Mouse (Mus musculus) gastrocnemius, adult 8-10 months (tissue): ENCODE results near the gene H2afy. TPM values are rescaled to one million over a fixed set of nuclear protein-coding genes. Genes with fewer than 3 reads are reported as not detected.

Source experiments
- DNase-seq, 2 experiments: peaks; one replicate each; pipeline ENCODE4 v3.0.0; 2022; ENCODE audit warnings: low spot score in 2 of 2
- total RNA-seq, 4 experiments: library from RNA; stranded (reverse); gene quantifications; 2 replicates each; pipeline ENCODE4 v1.2.4; 2022

Gene H2afy
- total RNA-seq, result 10 to 100 TPM; 56.9 to 69.8 (median 60.2) TPM

GRCm38 (mm10) chr13:56136200-56136599, at the start of gene H2afy:
H2afy (minus strand) TSS chr13:56136361.
- DNase-seq, result no peak

- no peak for DNase-seq
Observed at GRCm38 (mm10) chr13:56183687-56184086, 47.5 kb upstream of the H2afy start.

GRCm38 (mm10) chr13:56181424-56181823, 45.3 kb upstream of the H2afy start:
- no peak for DNase-seq

- no peak for DNase-seq
Observed at GRCm38 (mm10) chr13:56178416-56179035, 42.4 kb upstream of the H2afy start, which contains the start of gene Tifab. Tifab (minus strand) TSS chr13:56178885.

- no peak for DNase-seq
Observed at GRCm38 (mm10) chr13:56176310-56176709, 40.1 kb upstream of the H2afy start.

- no peak for DNase-seq
Observed at GRCm38 (mm10) chr13:56175848-56176247, 39.7 kb upstream of the H2afy start.

- DNase-seq, result no peak
Observed at GRCm38 (mm10) chr13:56172901-56173545, 36.9 kb upstream of the H2afy start.

GRCm38 (mm10) chr13:56172106-56172505, 35.9 kb upstream of the H2afy start:
- no peak for DNase-seq

GRCm38 (mm10) chr13:56168403-56168781, 32.2 kb upstream of the H2afy start:
- DNase-seq, result no peak

- no peak for DNase-seq
Observed at GRCm38 (mm10) chr13:56167446-56168402, 31.6 kb upstream of the H2afy start.

- no peak for DNase-seq
Observed at GRCm38 (mm10) chr13:56165561-56165960, 29.4 kb upstream of the H2afy start.

- DNase-seq, result no peak
Observed at GRCm38 (mm10) chr13:56164372-56164771, 28.2 kb upstream of the H2afy start.

GRCm38 (mm10) chr13:56163751-56164150, 27.6 kb upstream of the H2afy start:
- peak; percentile 53 to 75 for DNase-seq

GRCm38 (mm10) chr13:56162859-56163258, 26.7 kb upstream of the H2afy start:
- no peak for DNase-seq

- DNase-seq, result no peak
Observed at GRCm38 (mm10) chr13:56159614-56160363, 23.6 kb upstream of the H2afy start.

GRCm38 (mm10) chr13:56159016-56159601, 22.9 kb upstream of the H2afy start:
- no peak for DNase-seq

- no peak for DNase-seq
Observed at GRCm38 (mm10) chr13:56155671-56156070, 19.5 kb upstream of the H2afy start.

- peak in 1 of 2 experiments; percentile 24 for DNase-seq
Observed at GRCm38 (mm10) chr13:56155048-56155447, 18.9 kb upstream of the H2afy start.

GRCm38 (mm10) chr13:56152773-56153460, 16.8 kb upstream of the H2afy start:
- DNase-seq, result no peak
